Mouse (Mus musculus): ENCODE results near the gene Med12l.

- TF ChIP-seq CTCF (IDR thresholded peaks at IDR 0.05): no peak
- TF ChIP-seq EP300 (IDR thresholded peaks at IDR 0.05; ENCODE audit: insufficient read depth, low read depth, low read length): no peak
- no peak for TF ChIP-seq POLR2A (IDR thresholded peaks at IDR 0.05; ENCODE audit: insufficient read depth, low read depth, low read length)
Measured at GRCm38 (mm10) chr3:59022251-59022650, 16.6 kb downstream of the Med12l start.

All from heart, adult 2 months (tissue).